Mouse (Mus musculus) G1E (cell line): Measurements from ENCODE around the gene Gna11.

ENCODE experiments used
- CTCF ChIP-seq: IDR thresholded peaks from 2 replicates; pipeline ENCODE4 v1.5.1; 2012; ENCODE audit warnings: low read depth, low read length, inconsistent platforms, mixed read lengths
- GATA1 ChIP-seq: IDR thresholded peaks from 2 replicates; pipeline ENCODE4 v1.6.1; 2012; ENCODE audit warnings: borderline replicate concordance, low read length, inconsistent platforms, mixed read lengths

GRCm38 (mm10) chr10:81544296-81545160, 462 bp downstream of the Gna11 start:
- no peak for TF ChIP-seq GATA1
- TF ChIP-seq CTCF = no peak
